Mouse (Mus musculus): Measurements from ENCODE around the gene Pick1. TPM values are rescaled to one million over a fixed set of nuclear protein-coding genes. Genes with fewer than 3 reads are reported as not detected.
A peak's percentile ranks its signal among the peaks of the same experiment; 100 is the strongest.
"Not testable (repeated sequence)": the region's sequence is repeated elsewhere in the genome, so short reads cannot be mapped to it uniquely, and the experiment has no call there.

Gene Pick1
- polyA plus RNA-seq, 1 experiment from 2014 or later: 25.8 TPM

- no peak overlapping the region for H3K4me3 ChIP-seq (ENCODE audit: low read length)
- H3K4me1 ChIP-seq (ENCODE audit: control insufficient read depth, insufficient read depth, low read length): 0 out of 2 replicates have a peak, but pooled peaks cover 4% of the 10 kb centered on the region
- H3K36me3 ChIP-seq (ENCODE audit: control insufficient read depth, insufficient read depth, low read length): no peaks in the 10 kb centered on the region
- H3K9ac ChIP-seq (ENCODE audit: low read depth, low read length): no peak overlapping the region
- H3K27ac ChIP-seq (ENCODE audit: low read depth, low read length): no peak overlapping the region
- no peak overlapping the region for H3K4me2 ChIP-seq (replicated peaks; ENCODE audit: low read depth, low read length)
- WGBS: 83% methylated on average over 6 of the region's 6 CpGs
- no peak for ATAC-seq (ENCODE audit: low FRiP score, low TSS enrichment)
- no peaks in the 10 kb centered on the region for H3K9me3 ChIP-seq (ENCODE audit: control insufficient read depth, low read length)
- H3K27me3 ChIP-seq (ENCODE audit: control insufficient read depth, insufficient read depth, low read length): no peaks in the 10 kb centered on the region
Measured at GRCm38 (mm10) chr15:79213591-79213990, 15.4 kb upstream of the Pick1 start.

GRCm38 (mm10) chr15:79216191-79216590, 12.8 kb upstream of the Pick1 start:
- Histone ChIP-seq H3K9me3 (ENCODE audit: control insufficient read depth, low read length) (no peaks in the 10 kb centered on the region), H3K4me1 (ENCODE audit: control insufficient read depth, insufficient read depth, low read length) (peaks cover 11% of the 10 kb centered on the region; the same call in 1 of the 2 replicates), H3K4me3 (ENCODE audit: low read length) (no peak overlapping the region), H3K27ac (ENCODE audit: low read depth, low read length) (no peak overlapping the region), H3K36me3 (ENCODE audit: control insufficient read depth, insufficient read depth, low read length) (no peaks in the 10 kb centered on the region), H3K9ac (ENCODE audit: low read depth, low read length) (0 out of 2 replicates have a peak overlapping the region, but pooled peaks have one; percentile 7), H3K27me3 (ENCODE audit: control insufficient read depth, insufficient read depth, low read length) (no peaks in the 10 kb centered on the region), H3K4me2 (replicated peaks; ENCODE audit: low read depth, low read length) (no peak overlapping the region)
- ATAC-seq (ENCODE audit: low FRiP score, low TSS enrichment): no peak
- WGBS: 63% methylated on average over 3 of the region's 3 CpGs

GRCm38 (mm10) chr15:79219572-79219971, 9.4 kb upstream of the Pick1 start:
- ATAC-seq (ENCODE audit: low FRiP score, low TSS enrichment): peak; percentile 37; the same call in 1 of the 2 replicates

DNA sequence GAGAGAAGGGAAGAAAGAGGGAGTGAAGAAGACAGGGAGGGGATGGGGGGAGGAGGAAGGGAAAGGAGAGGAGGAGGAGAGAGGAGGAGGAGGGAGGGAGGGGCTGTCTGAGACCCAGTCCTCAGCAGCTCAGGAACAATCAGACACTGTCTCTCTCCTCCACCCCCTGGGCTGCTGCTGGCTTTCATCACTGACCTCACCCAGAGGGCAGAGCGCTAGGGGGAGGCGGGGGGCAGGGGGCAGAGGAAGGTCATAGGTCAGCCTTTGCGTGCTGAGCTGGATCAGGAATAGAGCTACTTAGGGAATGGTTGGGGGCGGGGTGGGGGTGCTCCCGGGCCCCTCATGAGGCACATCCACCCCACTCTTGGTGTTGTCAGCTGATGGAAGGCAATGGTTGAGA, 5.3 kb upstream of the Pick1 start:
- H3K27me3 ChIP-seq (ENCODE audit: control insufficient read depth, insufficient read depth, low read length): no peaks in the 10 kb centered on the region
- H3K27ac ChIP-seq (ENCODE audit: low read depth, low read length): no peak overlapping the region
- no peaks in the 10 kb centered on the region for H3K36me3 ChIP-seq (ENCODE audit: control insufficient read depth, insufficient read depth, low read length)
- no peak overlapping the region for H3K4me3 ChIP-seq (ENCODE audit: low read length)
- WGBS: 10% methylated on average over 5 of the region's 5 CpGs
- H3K4me2 ChIP-seq (replicated peaks; ENCODE audit: low read depth, low read length): no peak overlapping the region
- no peak overlapping the region for H3K9ac ChIP-seq (ENCODE audit: low read depth, low read length)
- H3K4me1 ChIP-seq (ENCODE audit: control insufficient read depth, insufficient read depth, low read length): peaks cover 7% of the 10 kb centered on the region; the same call in 1 of the 2 replicates
- no peaks in the 10 kb centered on the region for H3K9me3 ChIP-seq (ENCODE audit: control insufficient read depth, low read length)
- peak; percentile 30; the same call in 1 of the 2 replicates for ATAC-seq (ENCODE audit: low FRiP score, low TSS enrichment)

More at GRCm38 (mm10) chr15:79219572-79219971, 9.4 kb upstream of the Pick1 start:
- H3K27me3 ChIP-seq (ENCODE audit: control insufficient read depth, insufficient read depth, low read length): no peaks in the 10 kb centered on the region
- peaks cover 7% of the 10 kb centered on the region; the same call in 1 of the 2 replicates for H3K4me1 ChIP-seq (ENCODE audit: control insufficient read depth, insufficient read depth, low read length)
- no peak overlapping the region for H3K27ac ChIP-seq (ENCODE audit: low read depth, low read length)
- H3K9ac ChIP-seq (ENCODE audit: low read depth, low read length): no peak overlapping the region
- H3K36me3 ChIP-seq (ENCODE audit: control insufficient read depth, insufficient read depth, low read length): no peaks in the 10 kb centered on the region
- 0% methylated on average over 1 of the region's 1 CpGs for WGBS
- H3K4me3 ChIP-seq (ENCODE audit: low read length): no peak overlapping the region
- no peak overlapping the region for H3K4me2 ChIP-seq (replicated peaks; ENCODE audit: low read depth, low read length)
- no peaks in the 10 kb centered on the region for H3K9me3 ChIP-seq (ENCODE audit: control insufficient read depth, low read length)

GRCm38 (mm10) chr15:79224685-79225084, 4.3 kb upstream of the Pick1 start:
- peak; percentile 42; the same call in 1 of the 2 replicates for ATAC-seq (ENCODE audit: low FRiP score, low TSS enrichment)
- H3K4me3 ChIP-seq (ENCODE audit: low read length): no peak overlapping the region
- H3K27me3 ChIP-seq (ENCODE audit: control insufficient read depth, insufficient read depth, low read length): no peaks in the 10 kb centered on the region
- H3K4me1 ChIP-seq (ENCODE audit: control insufficient read depth, insufficient read depth, low read length): peaks cover 3% of the 10 kb centered on the region; the same call in 1 of the 2 replicates
- H3K4me2 ChIP-seq (replicated peaks; ENCODE audit: low read depth, low read length): no peak overlapping the region
- no peak overlapping the region for H3K9ac ChIP-seq (ENCODE audit: low read depth, low read length)
- WGBS: 16% methylated on average over 5 of the region's 5 CpGs
- H3K9me3 ChIP-seq (ENCODE audit: control insufficient read depth, low read length): no peaks in the 10 kb centered on the region
- no peaks in the 10 kb centered on the region for H3K36me3 ChIP-seq (ENCODE audit: control insufficient read depth, insufficient read depth, low read length)
- H3K27ac ChIP-seq (ENCODE audit: low read depth, low read length): no peak overlapping the region

DNA sequence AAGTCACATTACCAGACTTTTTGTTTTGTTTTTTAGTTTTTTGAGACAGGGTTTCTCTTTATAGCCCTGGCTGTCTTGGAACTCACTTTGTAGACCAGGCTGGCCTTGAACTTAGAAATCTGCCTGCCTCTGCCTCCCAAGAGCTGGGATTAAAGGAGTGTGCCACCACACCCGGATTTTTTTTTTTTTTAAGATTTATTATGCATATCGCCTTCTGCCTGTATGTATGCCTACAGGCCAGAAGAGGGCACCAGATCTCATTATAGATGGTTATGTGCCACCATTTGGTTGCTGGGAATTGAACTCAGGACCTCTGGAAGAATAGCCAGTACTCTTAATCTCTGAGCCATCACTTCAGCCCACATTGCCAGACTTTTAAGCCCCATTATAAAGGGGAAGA, 3.2 kb upstream of the Pick1 start:
- H3K4me2 ChIP-seq (replicated peaks; ENCODE audit: low read depth, low read length); ATAC-seq (ENCODE audit: low FRiP score, low TSS enrichment); H3K36me3 ChIP-seq (ENCODE audit: control insufficient read depth, insufficient read depth, low read length); H3K27me3 ChIP-seq (ENCODE audit: control insufficient read depth, insufficient read depth, low read length); H3K4me3 ChIP-seq (ENCODE audit: low read length); H3K9ac ChIP-seq (ENCODE audit: low read depth, low read length); H3K27ac ChIP-seq (ENCODE audit: low read depth, low read length); H3K4me1 ChIP-seq (ENCODE audit: control insufficient read depth, insufficient read depth, low read length); H3K9me3 ChIP-seq (ENCODE audit: control insufficient read depth, low read length): not testable (repeated sequence)
- WGBS: 52% methylated on average over 2 of the region's 2 CpGs

DNA sequence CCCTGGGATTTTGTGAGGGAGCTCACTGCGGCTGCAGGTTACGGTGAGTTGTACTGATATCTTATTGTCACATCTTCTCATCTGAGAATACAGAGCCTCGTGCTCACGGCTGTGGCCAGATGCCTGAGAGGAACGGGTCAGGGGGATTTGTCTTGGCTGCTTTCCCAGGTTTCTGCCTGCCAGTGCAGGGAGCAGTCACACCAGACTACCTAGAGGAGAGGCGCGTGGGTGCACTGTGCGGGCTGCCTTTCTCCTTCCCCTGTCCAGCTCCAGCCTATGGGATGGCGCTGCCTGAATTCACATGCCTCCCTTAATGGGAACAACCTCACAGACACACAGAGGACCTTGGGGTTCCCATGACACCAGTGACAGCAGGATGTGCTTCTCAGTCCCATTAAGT, 6.3 kb downstream of the Pick1 start:
- no peaks in the 10 kb centered on the region for H3K27me3 ChIP-seq (ENCODE audit: control insufficient read depth, insufficient read depth, low read length)
- no peaks in the 10 kb centered on the region for H3K9me3 ChIP-seq (ENCODE audit: control insufficient read depth, low read length)
- H3K36me3 ChIP-seq (ENCODE audit: control insufficient read depth, insufficient read depth, low read length): peaks cover 66% of the 10 kb centered on the region
- no peaks in the 10 kb centered on the region for H3K4me1 ChIP-seq (ENCODE audit: control insufficient read depth, insufficient read depth, low read length)
- no peak overlapping the region for H3K4me2 ChIP-seq (replicated peaks; ENCODE audit: low read depth, low read length)
- no peak for ATAC-seq (ENCODE audit: low FRiP score, low TSS enrichment)
- WGBS: 83% methylated on average over 9 of the region's 9 CpGs
- no peak overlapping the region for H3K9ac ChIP-seq (ENCODE audit: low read depth, low read length)
- H3K4me3 ChIP-seq (ENCODE audit: low read length): no peak overlapping the region
- H3K27ac ChIP-seq (ENCODE audit: low read depth, low read length): no peak overlapping the region

GRCm38 (mm10) chr15:79238036-79238435, 9.1 kb downstream of the Pick1 start:
- 81% methylated on average over 6 of the region's 6 CpGs for WGBS
- Histone ChIP-seq H3K27me3 (ENCODE audit: control insufficient read depth, insufficient read depth, low read length) (no peaks in the 10 kb centered on the region), H3K9ac (ENCODE audit: low read depth, low read length) (no peak overlapping the region), H3K9me3 (ENCODE audit: control insufficient read depth, low read length) (no peaks in the 10 kb centered on the region), H3K4me3 (ENCODE audit: low read length) (no peak overlapping the region), H3K36me3 (ENCODE audit: control insufficient read depth, insufficient read depth, low read length) (peaks cover 67% of the 10 kb centered on the region), H3K27ac (ENCODE audit: low read depth, low read length) (no peak overlapping the region), H3K4me2 (replicated peaks; ENCODE audit: low read depth, low read length) (no peak overlapping the region), H3K4me1 (ENCODE audit: control insufficient read depth, insufficient read depth, low read length) (no peaks in the 10 kb centered on the region)
- no peak for ATAC-seq (ENCODE audit: low FRiP score, low TSS enrichment)

DNA sequence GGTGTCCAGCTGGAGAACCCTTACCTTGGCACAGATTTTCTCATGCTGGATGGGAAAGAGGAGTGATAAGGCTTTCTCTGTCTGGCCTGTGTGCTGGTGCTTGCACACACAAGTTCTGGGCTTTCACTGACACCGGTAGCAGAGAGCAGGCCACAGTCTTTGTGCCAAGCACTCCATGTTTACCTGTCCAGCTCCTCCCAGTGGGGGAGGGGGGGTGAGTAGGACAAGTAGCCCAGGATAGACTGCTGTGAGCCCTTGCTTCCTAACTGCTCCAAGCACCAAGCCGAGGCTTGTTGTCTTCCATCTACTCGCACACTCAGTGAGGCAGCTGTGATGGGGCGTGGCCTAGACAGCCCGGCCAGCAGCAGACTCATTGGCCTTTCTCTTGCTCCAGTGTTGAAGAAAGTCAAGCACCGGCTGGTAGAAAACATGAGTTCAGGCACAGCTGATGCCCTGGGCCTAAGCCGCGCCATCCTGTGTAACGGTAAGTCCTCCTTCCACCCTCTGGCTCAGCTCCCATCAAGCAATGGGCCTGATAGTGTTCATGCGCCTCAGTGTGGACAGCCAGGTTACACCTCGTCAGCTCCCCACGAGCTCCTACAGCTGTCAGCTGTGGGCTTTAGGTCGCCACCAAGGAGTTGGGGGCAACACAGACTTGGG, 13.7 kb downstream of the Pick1 start:
- 74% methylated on average over 13 of the region's 13 CpGs for WGBS
- Histone ChIP-seq H3K27me3 (ENCODE audit: control insufficient read depth, insufficient read depth, low read length) (no peaks in the 10 kb centered on the region), H3K4me1 (ENCODE audit: control insufficient read depth, insufficient read depth, low read length) (peaks cover 2% of the 10 kb centered on the region; the same call in 1 of the 2 replicates), H3K9ac (ENCODE audit: low read depth, low read length) (no peak overlapping the region), H3K4me2 (replicated peaks; ENCODE audit: low read depth, low read length) (no peak overlapping the region), H3K9me3 (ENCODE audit: control insufficient read depth, low read length) (no peaks in the 10 kb centered on the region), H3K4me3 (ENCODE audit: low read length) (no peak overlapping the region), H3K27ac (ENCODE audit: low read depth, low read length) (no peak overlapping the region), H3K36me3 (ENCODE audit: control insufficient read depth, insufficient read depth, low read length) (peaks cover 69% of the 10 kb centered on the region)
- ATAC-seq (ENCODE audit: low FRiP score, low TSS enrichment): peak; percentile 44
